Mouse (Mus musculus) embryonic facial prominence, embryonic 13.5 days (tissue): ENCODE data around the gene Phtf2. TPM values are rescaled to one million over a fixed set of nuclear protein-coding genes. Genes with fewer than 3 reads are reported as not detected.
"Not testable (repeated sequence)": the region's sequence is repeated elsewhere in the genome, so short reads cannot be mapped to it uniquely, and the experiment has no call there.

Experiments used
- ATAC-seq: fragments of 200-750 bp; cut with Nextera tagmentation; 2 replicates; pipeline ENCODE4 v1.8.0; 2017; ENCODE audit warnings: low read depth; ENCODE audit not compliant: insufficient number of reproducible peaks, insufficient read depth, low FRiP score, low TSS enrichment
- H3K27ac ChIP-seq: fragments of 300-500 bp; sonication (generic); 2 replicates; pipeline ENCODE4 v1.5.1; 2015; ENCODE audit warnings: moderate library complexity, mild to moderate bottlenecking, inconsistent platforms
- H3K27me3 ChIP-seq: fragments of 300-500 bp; sonication (generic); 2 replicates; pipeline ENCODE4 v1.6.1; 2015; ENCODE audit warnings: mild to moderate bottlenecking, inconsistent platforms
- H3K36me3 ChIP-seq: fragments of 300-500 bp; sonication (generic); 2 replicates; pipeline ENCODE4 v1.6.1; 2015; ENCODE audit warnings: mild to moderate bottlenecking, inconsistent platforms
- H3K4me1 ChIP-seq: fragments of 300-500 bp; sonication (generic); 2 replicates; pipeline ENCODE4 v1.6.1; 2015; ENCODE audit warnings: inconsistent platforms
- H3K4me2 ChIP-seq: fragments of 300-500 bp; sonication (generic); 2 replicates; pipeline ENCODE4 v1.6.1; 2015; ENCODE audit warnings: moderate library complexity, mild to moderate bottlenecking, inconsistent platforms
- H3K4me3 ChIP-seq: fragments of 300-500 bp; sonication (generic); 2 replicates; pipeline ENCODE4 v1.5.1; 2015; ENCODE audit warnings: mild to moderate bottlenecking, inconsistent platforms
- H3K9ac ChIP-seq: fragments of 300-500 bp; sonication (generic); 2 replicates; pipeline ENCODE4 v1.6.1; 2015; ENCODE audit warnings: mild to moderate bottlenecking, inconsistent platforms
- H3K9me3 ChIP-seq: fragments of 300-500 bp; sonication (generic); 2 replicates; pipeline ENCODE4 v1.6.1; 2016; ENCODE audit warnings: inconsistent platforms
- WGBS: fragments of 180-500 bp; shearing (Covaris S2); methylation state at CpG from one replicate; pipeline ENCODE4 v1.1.7; 2015; ENCODE audit warnings: mixed read lengths; 5-methylcytosine and 5-hydroxymethylcytosine counted together
- polyA plus RNA-seq: library from polyadenylated mRNA; unstranded; fragments of >200 nt; fragmentation: Nextera tagmentation; extraction: Ambion mirVana; gene quantifications from 2 replicates; pipeline ENCODE4 v1.2.1, GENCODE M21; 2015

The Phtf2 gene
- polyA plus RNA-seq, 1 experiment from 2014 or later = 17.9 TPM

GRCm38 (mm10) chr5:20815094-20815493, 66.8 kb downstream of the Phtf2 start:
- no peak for ATAC-seq
- 95% methylated on average over 2 of the region's 2 CpGs for WGBS
- no peaks in the 10 kb centered on the region for H3K9me3 ChIP-seq

GRCm38 (mm10) chr5:20810449-20810848, 71.5 kb downstream of the Phtf2 start:
- no peaks in the 10 kb centered on the region for H3K4me1 ChIP-seq
- no peak overlapping the region for H3K4me3 ChIP-seq
- H3K4me2 ChIP-seq = no peak overlapping the region
- H3K36me3 ChIP-seq = peaks cover 14% of the 10 kb centered on the region; the same call in 1 of the 2 replicates
- H3K9ac ChIP-seq = no peak overlapping the region
- no peak for ATAC-seq
- no peaks in the 10 kb centered on the region for H3K9me3 ChIP-seq
- 84% methylated on average over 6 of the region's 6 CpGs for WGBS
- H3K27me3 ChIP-seq = no peaks in the 10 kb centered on the region
- H3K27ac ChIP-seq = no peak overlapping the region

More at GRCm38 (mm10) chr5:20815094-20815493, 66.8 kb downstream of the Phtf2 start:
- Histone ChIP-seq H3K27me3 (no peaks in the 10 kb centered on the region), H3K4me2 (no peak overlapping the region), H3K36me3 (no peaks in the 10 kb centered on the region), H3K4me1 (no peaks in the 10 kb centered on the region), H3K9ac (no peak overlapping the region), H3K27ac (no peak overlapping the region), H3K4me3 (no peak overlapping the region)

- no peak for ATAC-seq
- H3K27me3 ChIP-seq = no peaks in the 10 kb centered on the region
- H3K36me3 ChIP-seq = peaks cover 35% of the 10 kb centered on the region
- no peak overlapping the region for H3K27ac ChIP-seq
- no peaks in the 10 kb centered on the region for H3K4me1 ChIP-seq
- no peaks in the 10 kb centered on the region for H3K9me3 ChIP-seq
- H3K4me2 ChIP-seq = no peak overlapping the region
- H3K4me3 ChIP-seq = no peak overlapping the region
- 90% methylated on average over 5 of the region's 5 CpGs for WGBS
- H3K9ac ChIP-seq = no peak overlapping the region
These were observed 86.0 kb downstream of the Phtf2 start for GRCm38 (mm10) chr5:20795932-20796331.

GRCm38 (mm10) chr5:20791793-20792554, 90.0 kb downstream of the Phtf2 start:
- Histone ChIP-seq H3K4me2 (no peak overlapping the region), H3K9ac (no peak overlapping the region), H3K4me1 (no peaks in the 10 kb centered on the region), H3K4me3 (no peak overlapping the region), H3K36me3 (peaks cover 29% of the 10 kb centered on the region), H3K9me3 (no peaks in the 10 kb centered on the region), H3K27me3 (no peaks in the 10 kb centered on the region), H3K27ac (no peak overlapping the region)
- no peak for ATAC-seq
- 84% methylated on average over 10 of the region's 10 CpGs for WGBS

GRCm38 (mm10) chr5:20786471-20786870, 95.5 kb downstream of the Phtf2 start:
- peaks cover 12% of the 10 kb centered on the region; the same call in 1 of the 2 replicates for H3K36me3 ChIP-seq
- not testable (repeated sequence) for H3K4me1 ChIP-seq, H3K9ac ChIP-seq, H3K27me3 ChIP-seq, H3K4me2 ChIP-seq, H3K4me3 ChIP-seq, H3K9me3 ChIP-seq, H3K27ac ChIP-seq, ATAC-seq
- WGBS = 91% methylated on average over 3 of the region's 5 CpGs

- 91% methylated on average over 1 of the region's 1 CpGs for WGBS
- H3K27me3 ChIP-seq = no peaks in the 10 kb centered on the region
These were observed 100.8 kb downstream of the Phtf2 start for GRCm38 (mm10) chr5:20781116-20781515.

GRCm38 (mm10) chr5:20779191-20779590, 102.7 kb downstream of the Phtf2 start:
- Histone ChIP-seq H3K27ac (peak overlapping the region; percentile 72), H3K9ac (no peak overlapping the region), H3K36me3 (peaks cover 8% of the 10 kb centered on the region; the same call in 1 of the 2 replicates), H3K4me2 (no peak overlapping the region), H3K27me3 (no peaks in the 10 kb centered on the region), H3K9me3 (no peaks in the 10 kb centered on the region), H3K4me3 (no peak overlapping the region), H3K4me1 (peaks cover 13% of the 10 kb centered on the region)
- 32% methylated on average over 2 of the region's 2 CpGs for WGBS
- no peak for ATAC-seq

More at GRCm38 (mm10) chr5:20781116-20781515, 100.8 kb downstream of the Phtf2 start:
- no peak overlapping the region for H3K9ac ChIP-seq
- peaks cover 13% of the 10 kb centered on the region for H3K4me1 ChIP-seq
- H3K9me3 ChIP-seq = no peaks in the 10 kb centered on the region
- ATAC-seq = no peak
- peaks cover 8% of the 10 kb centered on the region; the same call in 1 of the 2 replicates for H3K36me3 ChIP-seq
- no peak overlapping the region for H3K4me2 ChIP-seq
- no peak overlapping the region for H3K4me3 ChIP-seq
- H3K27ac ChIP-seq = no peak overlapping the region

- Histone ChIP-seq H3K4me3 (no peak overlapping the region), H3K4me2 (peak overlapping the region; percentile 20), H3K9me3 (no peaks in the 10 kb centered on the region), H3K36me3 (peaks cover 8% of the 10 kb centered on the region; the same call in 1 of the 2 replicates), H3K4me1 (peaks cover 13% of the 10 kb centered on the region), H3K27ac (peak overlapping the region; percentile 84), H3K27me3 (no peaks in the 10 kb centered on the region), H3K9ac (no peak overlapping the region)
- WGBS = 74% methylated on average over 8 of the region's 8 CpGs
- ATAC-seq = no peak
These were observed 103.5 kb downstream of the Phtf2 start for GRCm38 (mm10) chr5:20778274-20778984.

- Histone ChIP-seq H3K4me2 (no peak overlapping the region), H3K27me3 (no peaks in the 10 kb centered on the region), H3K4me3 (no peak overlapping the region), H3K9me3 (no peaks in the 10 kb centered on the region), H3K9ac (no peak overlapping the region), H3K4me1 (peaks cover 3% of the 10 kb centered on the region), H3K36me3 (peaks cover 21% of the 10 kb centered on the region), H3K27ac (no peak overlapping the region)
- 46% methylated on average over 3 of the region's 3 CpGs for WGBS
- no peak for ATAC-seq
These were observed 108.6 kb downstream of the Phtf2 start for GRCm38 (mm10) chr5:20773341-20773740.

GRCm38 (mm10) chr5:20765365-20765920, 116.5 kb downstream of the Phtf2 start:
- no peaks in the 10 kb centered on the region for H3K27me3 ChIP-seq
- 86% methylated on average over 7 of the region's 7 CpGs for WGBS
- ATAC-seq = no peak
- H3K27ac ChIP-seq = no peak overlapping the region
- no peak overlapping the region for H3K9ac ChIP-seq
- no peaks in the 10 kb centered on the region for H3K4me1 ChIP-seq
- H3K36me3 ChIP-seq = peaks cover 19% of the 10 kb centered on the region
- no peak overlapping the region for H3K4me3 ChIP-seq
- no peak overlapping the region for H3K4me2 ChIP-seq
- no peaks in the 10 kb centered on the region for H3K9me3 ChIP-seq

- H3K36me3 ChIP-seq = peaks cover 17% of the 10 kb centered on the region
- not testable (repeated sequence) for H3K4me2 ChIP-seq, H3K9me3 ChIP-seq, H3K27ac ChIP-seq, H3K9ac ChIP-seq, H3K4me3 ChIP-seq, H3K4me1 ChIP-seq, ATAC-seq, H3K27me3 ChIP-seq
- WGBS = 90% methylated on average over 3 of the region's 3 CpGs
These were observed 119.5 kb downstream of the Phtf2 start for GRCm38 (mm10) chr5:20762441-20762840.
